Mouse (Mus musculus): ENCODE results near the gene Akap7. TPM values are rescaled to one million over a fixed set of nuclear protein-coding genes. Genes with fewer than 3 reads are reported as not detected.

Akap7 gene
- polyA plus RNA-seq, 1 experiment from 2014 or later = 22.2 TPM

DNA sequence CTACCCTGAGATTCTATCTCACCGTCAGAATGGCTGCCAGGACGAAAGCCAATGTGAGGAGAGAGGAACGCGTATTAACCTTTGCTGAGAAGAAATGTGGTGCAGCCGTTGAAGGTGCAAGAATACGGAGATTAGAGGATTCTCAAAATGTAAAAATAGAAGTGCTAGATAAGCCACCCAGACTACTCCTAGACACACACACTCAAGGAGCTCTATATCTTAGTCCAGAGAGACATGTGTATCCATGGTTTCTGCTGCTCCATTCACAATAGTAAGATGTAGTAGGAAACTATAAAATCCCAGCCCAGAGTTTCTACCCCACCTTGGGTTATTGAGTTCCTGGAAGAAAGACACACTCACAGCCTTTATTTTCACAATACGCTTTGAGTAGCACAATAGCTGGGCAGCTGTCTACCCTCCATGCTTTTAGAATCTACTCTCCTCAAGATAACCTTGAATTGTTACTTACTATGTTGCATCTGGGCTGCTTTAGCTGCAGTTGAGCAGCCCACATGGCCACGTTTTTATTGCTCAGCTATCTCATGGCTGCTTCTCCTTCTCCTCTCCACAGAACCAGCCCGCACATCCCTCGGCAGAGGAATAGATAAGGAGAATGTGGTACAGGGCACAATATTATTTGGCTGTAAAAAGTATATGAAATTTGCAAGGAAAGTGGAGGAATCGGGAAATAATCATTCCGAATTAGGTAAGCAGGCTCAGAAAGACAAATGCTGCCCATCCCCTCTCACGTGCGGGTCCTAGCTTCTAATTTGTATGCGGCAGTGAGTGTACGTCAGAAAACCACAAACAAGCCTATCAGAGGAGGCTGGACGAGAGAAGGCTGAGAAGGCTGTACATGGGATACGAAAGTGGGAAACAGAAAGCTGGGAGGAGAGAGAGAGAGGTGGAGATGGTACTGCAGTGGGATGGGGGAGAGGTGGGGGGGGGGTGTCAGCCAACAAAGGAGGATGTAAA lies 162.6 kb downstream of the Akap7 start:
- Histone ChIP-seq H3K4me3 (ENCODE audit: low read depth, low read length) (no peak overlapping the region), H3K36me3 (ENCODE audit: control insufficient read depth, insufficient read depth, low read length) (no peaks in the 10 kb centered on the region), H3K9ac (ENCODE audit: low read length) (no peak overlapping the region), H3K4me1 (ENCODE audit: control insufficient read depth, insufficient read depth, low read length) (no peaks in the 10 kb centered on the region), H3K9me3 (ENCODE audit: control insufficient read depth, low read length) (no peaks in the 10 kb centered on the region), H3K4me2 (ENCODE audit: low read depth, severe bottlenecking) (no peak overlapping the region), H3K27me3 (ENCODE audit: control insufficient read depth, insufficient read depth, low read length) (no peaks in the 10 kb centered on the region), H3K27ac (replicated peaks; ENCODE audit: low read depth, low read length) (no peak overlapping the region)
- DNase-seq (ENCODE audit: low spot score) (no peak), ATAC-seq (ENCODE audit: insufficient number of reproducible peaks, low FRiP score, low TSS enrichment, low read depth) (no peak)
- 82% methylated on average over 18 of the region's 18 CpGs for WGBS

DNA sequence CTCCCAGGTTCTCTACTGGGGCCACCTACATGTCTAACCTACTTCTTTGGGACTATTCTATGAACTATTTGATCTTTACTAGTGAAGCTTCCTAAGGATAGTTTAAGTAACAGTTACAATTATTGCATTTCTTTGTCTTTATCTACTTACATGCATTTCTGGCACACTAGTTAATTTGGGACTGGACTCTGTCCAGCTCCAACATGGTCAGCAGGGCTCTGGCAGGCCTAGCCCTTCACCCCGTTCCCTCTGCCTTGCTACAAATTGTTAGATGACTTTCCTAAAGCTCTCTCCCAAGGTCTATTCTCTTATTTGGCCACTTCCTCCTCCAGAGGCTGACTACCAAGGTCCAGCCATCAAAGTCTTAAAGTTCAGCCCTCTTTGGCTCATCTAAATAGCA lies 165.9 kb downstream of the Akap7 start:
- Histone ChIP-seq H3K9me3 (ENCODE audit: control insufficient read depth, low read length) (no peaks in the 10 kb centered on the region), H3K27ac (replicated peaks; ENCODE audit: low read depth, low read length) (no peak overlapping the region), H3K4me3 (ENCODE audit: low read depth, low read length) (no peak overlapping the region), H3K36me3 (ENCODE audit: control insufficient read depth, insufficient read depth, low read length) (no peaks in the 10 kb centered on the region), H3K27me3 (ENCODE audit: control insufficient read depth, insufficient read depth, low read length) (no peaks in the 10 kb centered on the region), H3K4me1 (ENCODE audit: control insufficient read depth, insufficient read depth, low read length) (no peaks in the 10 kb centered on the region), H3K9ac (ENCODE audit: low read length) (no peak overlapping the region), H3K4me2 (ENCODE audit: low read depth, severe bottlenecking) (no peak overlapping the region)
- DNase-seq (ENCODE audit: low spot score) (no peak), ATAC-seq (ENCODE audit: insufficient number of reproducible peaks, low FRiP score, low TSS enrichment, low read depth) (no peak)
- WGBS = 86% methylated on average over 1 of the region's 1 CpGs

- no peak for ATAC-seq (ENCODE audit: insufficient number of reproducible peaks, low FRiP score, low TSS enrichment, low read depth)
- no peaks in the 10 kb centered on the region for H3K36me3 ChIP-seq (ENCODE audit: control insufficient read depth, insufficient read depth, low read length)
- 27% methylated on average over 14 of the region's 14 CpGs for WGBS
- peak; percentile 30 for DNase-seq (ENCODE audit: low spot score)
- no peak overlapping the region for H3K27ac ChIP-seq (replicated peaks; ENCODE audit: low read depth, low read length)
- no peaks in the 10 kb centered on the region for H3K4me1 ChIP-seq (ENCODE audit: control insufficient read depth, insufficient read depth, low read length)
- H3K27me3 ChIP-seq (ENCODE audit: control insufficient read depth, insufficient read depth, low read length) = no peaks in the 10 kb centered on the region
- H3K4me3 ChIP-seq (ENCODE audit: low read depth, low read length) = no peak overlapping the region
- H3K9ac ChIP-seq (ENCODE audit: low read length) = no peak overlapping the region
- H3K4me2 ChIP-seq (ENCODE audit: low read depth, severe bottlenecking) = no peak overlapping the region
- no peaks in the 10 kb centered on the region for H3K9me3 ChIP-seq (ENCODE audit: control insufficient read depth, low read length)
These were observed 167.4 kb downstream of the Akap7 start for GRCm38 (mm10) chr10:25140155-25140755.

GRCm38 (mm10) chr10:25133581-25133980 lies 174.1 kb downstream of the Akap7 start:
- Histone ChIP-seq H3K4me3 (ENCODE audit: low read depth, low read length) (no peak overlapping the region), H3K36me3 (ENCODE audit: control insufficient read depth, insufficient read depth, low read length) (no peaks in the 10 kb centered on the region), H3K27me3 (ENCODE audit: control insufficient read depth, insufficient read depth, low read length) (no peaks in the 10 kb centered on the region), H3K4me1 (ENCODE audit: control insufficient read depth, insufficient read depth, low read length) (no peaks in the 10 kb centered on the region), H3K27ac (replicated peaks; ENCODE audit: low read depth, low read length) (no peak overlapping the region), H3K9ac (ENCODE audit: low read length) (no peak overlapping the region), H3K9me3 (ENCODE audit: control insufficient read depth, low read length) (no peaks in the 10 kb centered on the region), H3K4me2 (ENCODE audit: low read depth, severe bottlenecking) (no peak overlapping the region)
- DNase-seq (ENCODE audit: low spot score) = no peak
- ATAC-seq (ENCODE audit: insufficient number of reproducible peaks, low FRiP score, low TSS enrichment, low read depth) = no peak
- WGBS = 80% methylated on average over 1 of the region's 1 CpGs

DNA sequence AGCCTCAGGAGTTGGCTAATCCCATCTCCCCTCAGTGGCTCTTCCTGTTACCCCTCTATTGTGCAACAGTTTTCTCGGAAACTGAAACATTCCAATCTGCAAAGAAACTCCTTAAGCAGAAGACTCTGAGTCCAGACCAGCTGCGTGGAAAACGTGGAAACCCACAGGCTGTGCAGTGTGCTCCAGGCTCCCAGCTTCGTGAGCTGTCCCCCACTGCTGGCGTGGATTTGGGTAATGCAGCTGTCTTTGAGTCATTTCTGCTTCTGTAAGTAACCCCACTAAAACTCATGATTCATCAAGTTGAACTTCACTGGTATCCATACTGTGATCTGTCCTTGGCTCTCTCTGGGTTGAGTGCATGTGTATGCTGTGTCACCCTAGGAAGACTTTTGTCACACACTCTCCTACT lies 179.2 kb downstream of the Akap7 start:
- Histone ChIP-seq H3K36me3 (ENCODE audit: control insufficient read depth, insufficient read depth, low read length) (no peaks in the 10 kb centered on the region), H3K9me3 (ENCODE audit: control insufficient read depth, low read length) (no peaks in the 10 kb centered on the region), H3K9ac (ENCODE audit: low read length) (no peak overlapping the region), H3K4me1 (ENCODE audit: control insufficient read depth, insufficient read depth, low read length) (no peaks in the 10 kb centered on the region), H3K4me3 (ENCODE audit: low read depth, low read length) (no peak overlapping the region), H3K27me3 (ENCODE audit: control insufficient read depth, insufficient read depth, low read length) (no peaks in the 10 kb centered on the region), H3K4me2 (ENCODE audit: low read depth, severe bottlenecking) (no peak overlapping the region), H3K27ac (replicated peaks; ENCODE audit: low read depth, low read length) (no peak overlapping the region)
- no peak for DNase-seq (ENCODE audit: low spot score)
- WGBS = 81% methylated on average over 5 of the region's 5 CpGs
- ATAC-seq (ENCODE audit: insufficient number of reproducible peaks, low FRiP score, low TSS enrichment, low read depth) = no peak

- no peak overlapping the region for H3K4me2 ChIP-seq (ENCODE audit: low read depth, severe bottlenecking)
- DNase-seq (ENCODE audit: low spot score) (no peak), ATAC-seq (ENCODE audit: insufficient number of reproducible peaks, low FRiP score, low TSS enrichment, low read depth) (no peak)
- no peaks in the 10 kb centered on the region for H3K9me3 ChIP-seq (ENCODE audit: control insufficient read depth, low read length)
- no peak overlapping the region for H3K4me3 ChIP-seq (ENCODE audit: low read depth, low read length)
- no peak overlapping the region for H3K27ac ChIP-seq (replicated peaks; ENCODE audit: low read depth, low read length)
- no peaks in the 10 kb centered on the region for H3K27me3 ChIP-seq (ENCODE audit: control insufficient read depth, insufficient read depth, low read length)
- WGBS = 73% methylated on average over 2 of the region's 2 CpGs
- no peaks in the 10 kb centered on the region for H3K36me3 ChIP-seq (ENCODE audit: control insufficient read depth, insufficient read depth, low read length)
- no peaks in the 10 kb centered on the region for H3K4me1 ChIP-seq (ENCODE audit: control insufficient read depth, insufficient read depth, low read length)
- no peak overlapping the region for H3K9ac ChIP-seq (ENCODE audit: low read length)
These were observed 181.6 kb downstream of the Akap7 start for GRCm38 (mm10) chr10:25126035-25126434.

DNA sequence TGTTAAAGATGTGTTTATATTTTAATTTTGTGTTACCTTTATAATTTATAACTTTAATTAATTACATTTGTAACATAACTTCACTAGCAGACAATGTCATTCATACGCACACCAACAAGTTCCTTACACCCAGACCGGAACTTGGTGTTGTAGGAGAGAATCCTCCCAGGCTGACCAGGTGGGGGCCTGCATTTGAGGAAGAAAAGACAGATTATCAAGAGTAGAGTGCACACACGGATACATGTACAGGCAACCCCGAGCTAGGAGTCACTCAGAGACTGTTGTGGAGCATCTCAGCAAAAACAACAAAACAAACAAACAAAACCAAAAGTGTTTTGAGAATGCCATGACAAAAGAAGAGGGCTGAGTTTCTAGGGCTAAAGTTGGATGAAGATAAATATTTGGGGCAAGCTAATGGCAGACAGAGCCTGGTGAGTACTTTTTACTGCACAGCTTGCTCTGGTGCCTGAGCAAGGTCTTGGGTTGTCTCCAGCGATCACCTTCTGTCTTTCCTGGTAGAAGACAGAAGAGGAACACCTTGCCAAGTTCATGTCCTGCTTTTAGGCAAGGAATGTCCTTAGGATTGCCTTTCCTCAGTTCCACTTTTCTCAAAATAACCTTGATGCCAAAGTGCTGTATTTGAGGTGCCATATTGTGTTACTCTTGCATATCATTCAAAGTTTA lies 186.7 kb downstream of the Akap7 start:
- Histone ChIP-seq H3K4me3 (ENCODE audit: low read depth, low read length) (no peak overlapping the region), H3K36me3 (ENCODE audit: control insufficient read depth, insufficient read depth, low read length) (no peaks in the 10 kb centered on the region), H3K27ac (replicated peaks; ENCODE audit: low read depth, low read length) (no peak overlapping the region), H3K4me1 (ENCODE audit: control insufficient read depth, insufficient read depth, low read length) (no peaks in the 10 kb centered on the region), H3K27me3 (ENCODE audit: control insufficient read depth, insufficient read depth, low read length) (no peaks in the 10 kb centered on the region), H3K9me3 (ENCODE audit: control insufficient read depth, low read length) (no peaks in the 10 kb centered on the region), H3K9ac (ENCODE audit: low read length) (no peak overlapping the region), H3K4me2 (ENCODE audit: low read depth, severe bottlenecking) (no peak overlapping the region)
- WGBS = 90% methylated on average over 5 of the region's 5 CpGs
- ATAC-seq (ENCODE audit: insufficient number of reproducible peaks, low FRiP score, low TSS enrichment, low read depth) (no peak), DNase-seq (ENCODE audit: low spot score) (no peak)

All from limb, embryonic 11.5 days (tissue).